Comparison of ENCODE assay signal across 9 mouse cellular contexts in genomic region chr11:98940776-98941175, GRCm38 (mm10). TPM values are rescaled to one million over a fixed set of nuclear protein-coding genes. Genes with fewer than 3 reads are reported as not detected.
DNase-seq lines count a peak whose midpoint lies in the region; ATAC-seq and TF ChIP-seq lines count a peak whose summit lies in the region.
"Had no signal": no experiment of that assay in that cellular context is flagged by ENCODE, and none has a peak within 500 bp of the region (broad histone marks: within the 10 kb centered on the region; RNA-seq: fewer than 3 reads in every experiment).

No protein-coding gene starts in this region.

- H3K9ac ChIP-seq in kidney, postnatal 0 days (ENCODE audit: low read depth, low read length) = peak overlapping the region; percentile 53
- peak overlapping the region; percentile 83; the same call in 1 of the 2 replicates for H3K9ac ChIP-seq in heart, postnatal 0 days (replicated peaks; ENCODE audit: low read depth, low read length)
- H3K9ac ChIP-seq in liver, postnatal 0 days (replicated peaks) = peak overlapping the region; percentile 57

- H3K4me1 ChIP-seq in kidney, postnatal 0 days (replicated peaks; ENCODE audit: insufficient read depth, low read length) = peaks cover 82% of the 10 kb centered on the region
- peaks cover 73% of the 10 kb centered on the region for H3K4me1 ChIP-seq in heart, postnatal 0 days (ENCODE audit: control insufficient read depth, insufficient read depth)
- peaks cover 84% of the 10 kb centered on the region for H3K4me1 ChIP-seq in liver, postnatal 0 days (ENCODE audit: insufficient read depth)

- peak overlapping the region; percentile 34 for H3K4me3 ChIP-seq in kidney, postnatal 0 days (replicated peaks; ENCODE audit: low read depth, low read length)
- H3K4me3 ChIP-seq in heart, postnatal 0 days (ENCODE audit: low read depth, low read length) = peak overlapping the region; percentile 47
- H3K4me3 ChIP-seq in liver, postnatal 0 days (ENCODE audit: low read depth, low read length) = peak overlapping the region; percentile 35; the same call in 1 of the 2 replicates

- H3K27me3 ChIP-seq in kidney, postnatal 0 days (ENCODE audit: insufficient read depth, low read length) = no peaks in the 10 kb centered on the region
- H3K27me3 ChIP-seq in heart, postnatal 0 days (ENCODE audit: control insufficient read depth, insufficient read depth, low read length) = no peaks in the 10 kb centered on the region
- H3K27me3 ChIP-seq in liver, postnatal 0 days (ENCODE audit: insufficient read depth, low read length) = peaks cover 12% of the 10 kb centered on the region

- WGBS in kidney, postnatal 0 days = 46% methylated on average over 3 of the region's 3 CpGs
- 32% methylated on average over 3 of the region's 3 CpGs for WGBS in heart, postnatal 0 days
- 84% methylated on average over 3 of the region's 3 CpGs for WGBS in liver, postnatal 0 days (ENCODE audit: insufficient replicate concordance)

- no peak for DNase-seq in kidney, postnatal 0 days (ENCODE audit: low spot score)
- no peak for DNase-seq in kidney, postnatal 14 days
- DNase-seq in cerebellum, postnatal 14 days = peak; percentile 54 to 55
- peak; percentile 31 for DNase-seq in heart, postnatal 0 days (ENCODE audit: low spot score)
- DNase-seq in liver, postnatal 0 days = no peak
- DNase-seq in layer of hippocampus, postnatal 10 days (ENCODE audit: low spot score in 2 of 2) = no peak
- no peak for DNase-seq in ovary, postnatal 36 days (ENCODE audit: low spot score)
- DNase-seq in spleen, postnatal 14 days (ENCODE audit: low spot score in 2 of 2) = no peak

- no peaks in the 10 kb centered on the region for H3K36me3 ChIP-seq in kidney, postnatal 0 days (ENCODE audit: insufficient read depth, low read length)
- H3K36me3 ChIP-seq in heart, postnatal 0 days (replicated peaks; ENCODE audit: control insufficient read depth, insufficient read depth, low read length) = no peaks in the 10 kb centered on the region
- no peaks in the 10 kb centered on the region for H3K36me3 ChIP-seq in liver, postnatal 0 days (replicated peaks; ENCODE audit: insufficient read depth, low read length)

- TF ChIP-seq CTCF in kidney, postnatal 0 days (IDR thresholded peaks at IDR 0.05; ENCODE audit: low read depth) = no peak
- TF ChIP-seq CTCF in heart, postnatal 0 days (IDR thresholded peaks at IDR 0.05; ENCODE audit: low read depth) = no peak
- TF ChIP-seq CTCF in liver, postnatal 0 days (IDR thresholded peaks at IDR 0.05; ENCODE audit: low read depth) = no peak

- ATAC-seq in kidney, postnatal 0 days (replicated peaks; ENCODE audit: low FRiP score, low read depth) = no peak
- no peak for ATAC-seq in heart, postnatal 0 days (ENCODE audit: insufficient read depth, low read depth)
- ATAC-seq in liver, postnatal 0 days = no peak

- no peaks in the 10 kb centered on the region for H3K9me3 ChIP-seq in kidney, postnatal 0 days (replicated peaks; ENCODE audit: low read length)
- H3K9me3 ChIP-seq in heart, postnatal 0 days (replicated peaks; ENCODE audit: control insufficient read depth, low read length) = no peaks in the 10 kb centered on the region
- H3K9me3 ChIP-seq in liver, postnatal 0 days (ENCODE audit: low read length) = no peaks in the 10 kb centered on the region

- peak overlapping the region; percentile 98 for H3K4me2 ChIP-seq in kidney, postnatal 0 days (ENCODE audit: low read length)
- H3K4me2 ChIP-seq in heart, postnatal 0 days (ENCODE audit: low read depth, low read length) = peak overlapping the region; percentile 82
- H3K4me2 ChIP-seq in liver, postnatal 0 days (ENCODE audit: low read depth, low read length) = peak overlapping the region; percentile 83

- H3K27ac ChIP-seq in kidney, postnatal 0 days = peak overlapping the region; percentile 98
- H3K27ac ChIP-seq in heart, postnatal 0 days (ENCODE audit: low read depth) = peak overlapping the region; percentile 100
- H3K27ac ChIP-seq in liver, postnatal 0 days (ENCODE audit: low read depth) = peak overlapping the region; percentile 77; the same call in 1 of the 2 replicates

- no peak for TF ChIP-seq EP300 in heart, postnatal 0 days (IDR thresholded peaks at IDR 0.05; ENCODE audit: low read depth)
- no peak for TF ChIP-seq EP300 in liver, postnatal 0 days (IDR thresholded peaks at IDR 0.05; ENCODE audit: low read depth)

RNA-seq across cellular contexts. Expression of gene Rara, which starts 13.2 kb away (rescaled TPM):
- 25.7 and 26.3 TPM in 2 replicates for polyA plus RNA-seq in kidney, postnatal 0 days (2015; fragmentation: Nextera tagmentation; extraction: Ambion mirVana)
- 24.0 and 36.2 TPM in 2 replicates for total RNA-seq in heart, postnatal 0 days (2014; rRNA removed; ENCODE audit: low replicate concordance)
- polyA plus RNA-seq in heart, postnatal 0 days (2015; fragmentation: Nextera tagmentation; extraction: Ambion mirVana) = 14.7 and 15.8 TPM in 2 replicates
- polyA plus RNA-seq in liver, postnatal 0 days (2015; fragmentation: Nextera tagmentation; extraction: Ambion mirVana) = 5.4 and 5.6 TPM in 2 replicates
- total RNA-seq in layer of hippocampus, postnatal 10 days (2021) = 10 to 100 TPM; 21.7 to 24.0 TPM

RNA-seq across cellular contexts. Expression of gene Cdc6, which starts 33.2 kb away (rescaled TPM):
- 12.3 and 15.5 TPM in 2 replicates for polyA plus RNA-seq in kidney, postnatal 0 days (2015; fragmentation: Nextera tagmentation; extraction: Ambion mirVana)
- total RNA-seq in heart, postnatal 0 days (2014; rRNA removed; ENCODE audit: low replicate concordance) = 1.4 and 2.2 TPM in 2 replicates
- polyA plus RNA-seq in heart, postnatal 0 days (2015; fragmentation: Nextera tagmentation; extraction: Ambion mirVana) = 4.2 and 4.5 TPM in 2 replicates
- polyA plus RNA-seq in liver, postnatal 0 days (2015; fragmentation: Nextera tagmentation; extraction: Ambion mirVana) = 19.1 and 22.3 TPM in 2 replicates
- total RNA-seq in layer of hippocampus, postnatal 10 days (2021) = 1 to 10 TPM; 1.1 to 2.2 TPM

RNA-seq across cellular contexts. Expression of gene Gjd3, which starts 42.0 kb away (rescaled TPM):
- 1.1 and 1.6 TPM in 2 replicates for polyA plus RNA-seq in kidney, postnatal 0 days (2015; fragmentation: Nextera tagmentation; extraction: Ambion mirVana)
- 4.2 and 14.7 TPM in 2 replicates for total RNA-seq in heart, postnatal 0 days (2014; rRNA removed; ENCODE audit: low replicate concordance)
- polyA plus RNA-seq in heart, postnatal 0 days (2015; fragmentation: Nextera tagmentation; extraction: Ambion mirVana) = 5.8 and 6.3 TPM in 2 replicates
- not detected in 2 replicates for polyA plus RNA-seq in liver, postnatal 0 days (2015; fragmentation: Nextera tagmentation; extraction: Ambion mirVana)
- 1 to 10 TPM; 2.4 to 3.6 TPM for total RNA-seq in layer of hippocampus, postnatal 10 days (2021)
- total RNA-seq: neutrophil, adult 5-6 weeks had no signal

Comparison
In these comparisons a context has a peak if more than half of its experiments do, and no peak if none do; other contexts are left out.
1. DNase-seq: peak in cerebellum, postnatal 14 days (2 of 2) and heart, postnatal 0 days (single experiment); none in kidney, postnatal 0 days (single experiment), kidney, postnatal 14 days (single experiment), liver, postnatal 0 days (single experiment), layer of hippocampus, postnatal 10 days (0 of 2), ovary, postnatal 36 days (single experiment) and spleen, postnatal 14 days (0 of 2).
2. Peak in every context shown above with its lines, with median percentiles within 50 percentile points of each other: H3K27ac ChIP-seq, H3K4me2 ChIP-seq, H3K4me3 ChIP-seq and H3K9ac ChIP-seq.